Mouse (Mus musculus) erythroblast, adult 5-6 weeks (primary cell): ENCODE results near the gene Olfr531. TPM values are rescaled to one million over a fixed set of nuclear protein-coding genes. Genes with fewer than 3 reads are reported as not detected.

Experiments used
- ATAC-seq: replicated peaks from 2 replicates; pipeline ENCODE4 v1.8.0; 2016; ENCODE audit warnings: moderate number of reproducible peaks, mild to moderate bottlenecking, moderate TSS enrichment, inconsistent platforms; ENCODE audit not compliant: poor library complexity, low FRiP score, severe bottlenecking
- total RNA-seq, 2 experiments: library from RNA; stranded (forward) in 1 of 2; stranded (reverse) in 1 of 2; fragments of 150-400 nt in 1 of 2; fragments of 200-764, 138-1000 nt in 1 of 2; gene quantifications; 2 replicates each; pipeline versions ENCODE4 v1.2.3 to v1.2.4; 2015 to 2017; ENCODE audit warnings: low replicate concordance in 2 of 2

Gene Olfr531
- total RNA-seq (2015; ENCODE audit: low replicate concordance) (not detected in 2 replicates), total RNA-seq (2017; ENCODE audit: low replicate concordance) (not detected in 2 replicates)

DNA sequence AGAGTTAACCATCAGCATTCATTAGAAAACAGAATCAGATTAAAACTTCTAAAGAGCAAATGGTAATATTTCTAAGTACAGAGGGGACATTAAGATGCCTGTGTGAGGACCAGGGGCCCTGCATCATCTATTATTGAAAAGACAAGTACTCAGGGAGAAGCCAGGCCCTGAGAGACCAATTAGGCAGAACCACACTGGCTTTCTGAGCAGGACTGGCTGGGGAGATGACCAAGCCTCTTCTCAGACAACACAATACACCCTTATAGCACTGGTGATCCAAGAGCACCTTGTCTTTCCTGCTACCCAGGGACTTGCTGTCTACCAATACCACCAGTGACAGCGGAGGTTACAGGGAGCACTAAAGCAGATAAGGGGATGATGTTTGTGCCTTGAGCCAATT is at the start of gene Olfr531:
Gene Olfr531 (minus strand): TSS at position 101 of the 400 bp plus-strand sequence.
- no peak for ATAC-seq

- ATAC-seq, result no peak
Observed at GRCm38 (mm10) chr7:140443141-140443540, 40.4 kb upstream of the Olfr531 start.

DNA sequence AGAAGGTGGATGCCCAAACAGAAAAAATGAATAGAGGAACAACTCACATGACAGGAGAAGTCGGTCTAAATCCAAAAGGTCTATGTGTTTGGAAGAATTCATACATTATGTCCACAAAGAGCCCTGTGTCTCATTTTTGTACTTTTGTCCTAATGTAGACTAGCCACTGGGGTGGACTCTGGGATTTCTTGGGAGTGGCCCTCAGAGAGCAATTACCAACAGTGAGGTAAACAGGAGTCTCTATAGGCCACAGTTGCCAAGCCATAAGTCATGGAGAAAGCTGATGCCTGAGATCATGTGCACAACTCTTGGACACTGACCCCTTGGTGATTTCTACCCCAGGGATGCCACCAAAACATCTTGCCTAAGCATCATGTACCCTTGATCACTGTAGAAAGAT is 18.8 kb upstream of the Olfr531 start, which contains the start of gene Olfr532:
Gene Olfr532 (minus strand): TSS at position 101 of the 400 bp plus-strand sequence.
- ATAC-seq, result no peak

DNA sequence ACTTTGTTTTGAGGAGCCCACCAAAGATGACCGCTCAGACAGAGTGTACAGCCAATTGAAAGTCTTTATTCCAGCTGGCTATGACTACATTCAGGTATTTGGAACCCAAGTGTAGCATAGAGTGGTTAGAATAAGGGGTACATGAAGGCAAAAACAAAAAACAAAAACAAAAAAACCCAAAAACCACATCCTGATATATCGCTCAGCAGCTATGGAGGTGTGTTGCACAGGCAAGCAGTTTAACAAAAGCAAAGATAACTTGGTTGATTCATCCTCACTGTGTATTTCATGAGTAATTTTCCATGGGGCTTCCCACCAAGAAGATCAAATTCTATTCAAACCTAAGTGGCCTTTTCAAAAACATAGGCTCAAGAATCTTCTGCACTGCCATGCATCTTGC is 25.8 kb downstream of the Olfr531 start:
- no peak for ATAC-seq

DNA sequence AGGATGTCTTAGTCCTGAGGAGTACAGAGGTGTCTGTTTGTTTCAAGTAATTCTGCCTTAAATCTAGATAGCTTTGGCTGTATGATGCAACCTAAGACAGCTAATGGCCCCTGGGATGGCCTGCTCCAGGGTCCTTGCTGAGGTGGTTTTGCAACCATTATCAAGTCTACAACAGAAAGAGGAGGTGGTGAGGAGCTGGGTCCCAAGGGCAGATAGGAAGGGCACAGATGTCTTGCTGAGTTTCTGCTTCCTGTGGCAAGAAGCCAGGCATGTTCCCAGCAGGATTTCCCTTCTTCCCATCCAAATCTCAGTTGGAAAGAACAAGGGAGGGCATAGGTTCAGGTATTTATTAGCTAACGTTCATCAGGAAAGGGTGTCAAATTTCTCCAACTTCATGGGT is 26.5 kb downstream of the Olfr531 start, which contains the start of gene Olfr530:
Gene Olfr530 (minus strand): TSS at position 101 of the 400 bp plus-strand sequence.
- ATAC-seq, result no peak

DNA sequence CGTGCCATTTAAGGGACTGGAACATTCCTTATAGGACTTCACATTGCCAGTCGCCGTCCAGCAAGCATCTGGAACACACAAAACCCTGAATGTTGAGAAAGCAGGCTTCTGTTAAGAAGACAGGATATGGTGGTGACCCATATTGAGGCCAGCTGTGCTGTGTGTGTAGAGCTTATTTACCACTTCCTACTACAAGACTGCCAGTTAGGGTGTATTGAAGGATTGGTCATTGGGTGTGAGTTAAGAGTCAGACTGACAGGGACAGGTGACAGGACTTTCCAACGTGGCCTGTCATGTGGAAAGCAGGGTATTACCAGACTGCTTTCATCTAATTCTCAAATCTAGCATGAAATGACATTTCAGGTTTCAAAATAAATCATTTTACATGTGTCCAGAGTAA is 28.4 kb downstream of the Olfr531 start:
- ATAC-seq, result no peak

- no peak for ATAC-seq
Observed at GRCm38 (mm10) chr7:140361571-140361970, 41.1 kb downstream of the Olfr531 start, which contains the start of gene Olfr60. TSS of gene Olfr60 (minus strand) at chr7:140361671.

Other genes with a start within 250 kb of the Olfr531 start
- not detected in 2 replicates for gene Sprn, start 248.0 kb downstream of the Olfr531 start, total RNA-seq (2015; ENCODE audit: low replicate concordance)
- not detected in 2 replicates for gene Sprn, start 248.0 kb downstream of the Olfr531 start, total RNA-seq (2017; ENCODE audit: low replicate concordance)
- gene Olfr522, start 238.2 kb downstream of the Olfr531 start, total RNA-seq (2015; ENCODE audit: low replicate concordance), result not detected in 2 replicates
- not detected in 2 replicates for gene Olfr522, start 238.2 kb downstream of the Olfr531 start, total RNA-seq (2017; ENCODE audit: low replicate concordance)
- gene Olfr523, start 229.7 kb downstream of the Olfr531 start, total RNA-seq (2015; ENCODE audit: low replicate concordance), result not detected in 2 replicates
- not detected in 2 replicates for gene Olfr523, start 229.7 kb downstream of the Olfr531 start, total RNA-seq (2017; ENCODE audit: low replicate concordance)
- gene Olfr524, start 197.0 kb downstream of the Olfr531 start, total RNA-seq (2015; ENCODE audit: low replicate concordance), result 0.19 TPM in 1 of 2 replicates, not detected in the other
- not detected in 2 replicates for gene Olfr524, start 197.0 kb downstream of the Olfr531 start, total RNA-seq (2017; ENCODE audit: low replicate concordance)
- not detected in 2 replicates for gene Cd163l1, start 184.7 kb downstream of the Olfr531 start, total RNA-seq (2015; ENCODE audit: low replicate concordance)
- gene Cd163l1, start 184.7 kb downstream of the Olfr531 start, total RNA-seq (2017; ENCODE audit: low replicate concordance), result not detected in 2 replicates
- gene 5830411N06Rik, start 155.6 kb downstream of the Olfr531 start, total RNA-seq (2015; ENCODE audit: low replicate concordance), result not detected in 2 replicates
- 0.42 TPM in 1 of 2 replicates, not detected in the other for gene 5830411N06Rik, start 155.6 kb downstream of the Olfr531 start, total RNA-seq (2017; ENCODE audit: low replicate concordance)
- not detected in 2 replicates for gene Olfr525, start 82.1 kb downstream of the Olfr531 start, total RNA-seq (2015; ENCODE audit: low replicate concordance)
- gene Olfr525, start 82.1 kb downstream of the Olfr531 start, total RNA-seq (2017; ENCODE audit: low replicate concordance), result under 0.01 TPM in 1 of 2 replicates, not detected in the other
- gene Olfr527, start 68.9 kb downstream of the Olfr531 start, total RNA-seq (2015; ENCODE audit: low replicate concordance), result not detected in 2 replicates
- gene Olfr527, start 68.9 kb downstream of the Olfr531 start, total RNA-seq (2017; ENCODE audit: low replicate concordance), result not detected in 2 replicates
- not detected in 2 replicates for gene Olfr60, start 41.2 kb downstream of the Olfr531 start, total RNA-seq (2015; ENCODE audit: low replicate concordance)
- gene Olfr60, start 41.2 kb downstream of the Olfr531 start, total RNA-seq (2017; ENCODE audit: low replicate concordance), result not detected in 2 replicates
- not detected in 2 replicates for gene Olfr530, start 26.6 kb downstream of the Olfr531 start, total RNA-seq (2015; ENCODE audit: low replicate concordance)
- not detected in 2 replicates for gene Olfr530, start 26.6 kb downstream of the Olfr531 start, total RNA-seq (2017; ENCODE audit: low replicate concordance)
- gene Olfr532, start 18.7 kb upstream of the Olfr531 start, total RNA-seq (2015; ENCODE audit: low replicate concordance), result not detected in 2 replicates
- not detected in 2 replicates for gene Olfr532, start 18.7 kb upstream of the Olfr531 start, total RNA-seq (2017; ENCODE audit: low replicate concordance)
- gene Olfr533, start 60.5 kb upstream of the Olfr531 start, total RNA-seq (2015; ENCODE audit: low replicate concordance), result not detected in 2 replicates
- gene Olfr533, start 60.5 kb upstream of the Olfr531 start, total RNA-seq (2017; ENCODE audit: low replicate concordance), result not detected in 2 replicates
- gene Olfr535, start 81.3 kb upstream of the Olfr531 start, total RNA-seq (2015; ENCODE audit: low replicate concordance), result not detected in 2 replicates
- gene Olfr535, start 81.3 kb upstream of the Olfr531 start, total RNA-seq (2017; ENCODE audit: low replicate concordance), result not detected in 2 replicates
- not detected in 2 replicates for gene Olfr536, start 104.5 kb upstream of the Olfr531 start, total RNA-seq (2015; ENCODE audit: low replicate concordance)
- gene Olfr536, start 104.5 kb upstream of the Olfr531 start, total RNA-seq (2017; ENCODE audit: low replicate concordance), result not detected in 2 replicates
- gene Olfr538, start 165.0 kb upstream of the Olfr531 start, total RNA-seq (2015; ENCODE audit: low replicate concordance), result not detected in 2 replicates
- gene Olfr538, start 165.0 kb upstream of the Olfr531 start, total RNA-seq (2017; ENCODE audit: low replicate concordance), result 2.0 TPM in 1 of 2 replicates, not detected in the other
- 0.19 and 0.21 TPM in 2 replicates for gene Olfr46, start 198.4 kb upstream of the Olfr531 start, total RNA-seq (2015; ENCODE audit: low replicate concordance)
- gene Olfr46, start 198.4 kb upstream of the Olfr531 start, total RNA-seq (2017; ENCODE audit: low replicate concordance), result 0.09 and 0.28 TPM in 2 replicates
- not detected in 2 replicates for gene Olfr61, start 226.1 kb upstream of the Olfr531 start, total RNA-seq (2015; ENCODE audit: low replicate concordance)
- gene Olfr61, start 226.1 kb upstream of the Olfr531 start, total RNA-seq (2017; ENCODE audit: low replicate concordance), result not detected in 2 replicates
- gene Olfr53, start 243.5 kb upstream of the Olfr531 start, total RNA-seq (2015; ENCODE audit: low replicate concordance), result not detected in 2 replicates
- not detected in 2 replicates for gene Olfr53, start 243.5 kb upstream of the Olfr531 start, total RNA-seq (2017; ENCODE audit: low replicate concordance)